Mouse (Mus musculus) liver, adult 10 weeks (tissue): ENCODE measurements around the gene Ptgfrn. TPM values are rescaled to one million over a fixed set of nuclear protein-coding genes. Genes with fewer than 3 reads are reported as not detected.

Experiments
- polyA plus RNA-seq: library from polyadenylated mRNA; stranded (reverse); fragments of 350-450 nt; fragmentation: Illumina TruSeq; extraction: RNeasy Lipid Tissue Mini Kit (QIAGEN cat#74804); gene quantifications from one replicate; pipeline ENCODE4 v1.2.3, GENCODE M21; 2014; ENCODE audit warnings: low read depth, low replicate concordance

The Ptgfrn gene
- 1.1 TPM for polyA plus RNA-seq

GRCm38 (mm10) chr3:101110043-101110837, at the start of gene Ptgfrn:
Ptgfrn (minus strand) TSS chr3:101110278.

DNA sequence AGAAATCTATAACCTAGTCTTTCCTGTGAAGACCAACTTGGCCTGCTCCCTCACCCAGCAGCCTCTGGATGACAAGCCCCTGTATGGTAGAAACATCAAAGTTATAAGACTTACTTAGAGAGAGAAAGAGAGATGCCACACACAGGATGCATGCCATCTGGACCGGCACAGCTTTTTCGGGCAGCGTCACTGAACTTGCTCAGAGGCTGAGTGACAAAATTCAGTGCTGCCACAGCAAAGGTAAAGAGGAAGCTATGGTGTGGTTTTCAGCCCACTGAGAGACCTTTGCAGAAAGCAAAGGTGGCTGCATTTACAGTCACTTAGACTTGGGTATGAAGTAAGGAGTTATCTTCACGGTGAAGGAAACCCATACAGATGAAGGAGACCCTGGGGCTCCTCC, 80.7 kb downstream of the Ptgfrn start, which contains the start of gene Cd101:
Gene Cd101, minus strand, starts transcription at position 218 of the 400 bp plus-strand sequence.

Other genes starting within 250 kb of the Ptgfrn start
- gene Trim45, start 188.1 kb downstream of the Ptgfrn start, polyA plus RNA-seq = 0.11 TPM
- 1.5 TPM for gene Ttf2, start 140.6 kb downstream of the Ptgfrn start, polyA plus RNA-seq
- not detected for gene Cd101, start 80.7 kb downstream of the Ptgfrn start, polyA plus RNA-seq
- gene Cd2, start 177.7 kb upstream of the Ptgfrn start, polyA plus RNA-seq = 0.53 TPM